Comparison of ENCODE assay signal across 9 mouse cellular contexts in the genomic region with DNA sequence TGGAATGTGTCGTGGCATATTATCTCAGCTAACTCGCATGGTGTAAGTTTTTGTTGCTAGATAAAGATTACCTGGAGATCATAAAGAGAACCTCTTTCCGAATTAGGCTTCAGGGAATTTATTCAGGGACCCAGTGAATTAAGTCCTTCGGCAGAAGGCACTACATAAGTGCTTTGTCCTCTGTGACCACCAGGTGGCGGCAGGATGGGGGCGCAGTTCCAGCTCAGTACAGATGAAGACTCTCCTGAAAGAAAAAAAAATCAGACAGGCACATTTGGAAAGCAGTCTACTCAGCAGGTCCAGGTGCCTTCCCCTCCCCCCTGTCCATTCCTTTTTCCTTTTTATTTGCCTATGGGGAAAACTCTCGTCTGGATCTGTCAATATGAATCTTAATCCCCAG. TPM values are rescaled to one million over a fixed set of nuclear protein-coding genes. Genes with fewer than 3 reads are reported as not detected.
A peak's percentile ranks its signal among the peaks of the same experiment; 100 is the strongest.
DNase-seq lines count a peak whose midpoint lies in the region; ATAC-seq and TF ChIP-seq lines count a peak whose summit lies in the region.
"Had no signal": no experiment of that assay in that cellular context is flagged by ENCODE, and none has a peak within 500 bp of the region (broad histone marks: within the 10 kb centered on the region; RNA-seq: fewer than 3 reads in every experiment).

No protein-coding gene starts in this region.

- no peak overlapping the region for H3K9ac ChIP-seq in ES-E14 (ENCODE audit: insufficient read depth, low read depth, low read length, poor library complexity, severe bottlenecking)
- H3K9ac ChIP-seq in forebrain, postnatal 0 days = no peak overlapping the region
- H3K9ac ChIP-seq in kidney, postnatal 0 days (ENCODE audit: low read depth, low read length) = no peak overlapping the region
- no peak overlapping the region for H3K9ac ChIP-seq in liver, embryonic 14.5 days (replicated peaks)
- H3K9ac ChIP-seq: limb, embryonic 15.5 days had no signal

- H3K27ac ChIP-seq in ES-E14 (ENCODE audit: insufficient read depth, low read depth, low read length, poor library complexity, severe bottlenecking) = no peak overlapping the region
- no peak overlapping the region for H3K27ac ChIP-seq in forebrain, postnatal 0 days (ENCODE audit: low read depth, low read length)
- no peak overlapping the region for H3K27ac ChIP-seq in kidney, postnatal 0 days
- H3K27ac ChIP-seq in liver, embryonic 14.5 days = no peak overlapping the region
- H3K27ac ChIP-seq: limb, embryonic 15.5 days had no signal

- TF ChIP-seq CTCF in forebrain, postnatal 0 days (IDR thresholded peaks at IDR 0.05; ENCODE audit: low read depth) = peak; percentile 90
- TF ChIP-seq CTCF in kidney, postnatal 0 days (IDR thresholded peaks at IDR 0.05; ENCODE audit: low read depth) = peak; percentile 93
- peak; percentile 81 for TF ChIP-seq CTCF in liver, embryonic 14.5 days (IDR thresholded peaks at IDR 0.05; ENCODE audit: low read depth)

- DNase-seq in 416B (ENCODE audit: low read depth) (peak; percentile 57), ES-E14 (ENCODE audit: low read depth, low spot score) (peak; percentile 72)
- DNase-seq in forebrain, postnatal 0 days = peak; percentile 81
- peak; percentile 84 for DNase-seq in kidney, postnatal 0 days (ENCODE audit: low spot score)
- peak in 1 of 3 experiments; percentile 17 for DNase-seq in liver, embryonic 14.5 days (ENCODE audit: low read depth in 3 of 3, low spot score in 3 of 3)
- DNase-seq in retina, postnatal 7 days (ENCODE audit: low read depth, low spot score) = peak; percentile 49
- peak; percentile 5 for DNase-seq in yolk sac, embryonic 10.5 days (ENCODE audit: low spot score)

- H3K4me1 ChIP-seq in ES-E14 (ENCODE audit: control insufficient read depth in 2 of 2, insufficient read depth in 2 of 2, low read length in 2 of 2, poor library complexity in 1 of 2) = peaks cover 0 to 2% of the 10 kb centered on the region in 2 experiments; a peak in 1 of 4 replicates
- H3K4me1 ChIP-seq in forebrain, postnatal 0 days (ENCODE audit: insufficient read depth) = no peaks in the 10 kb centered on the region
- H3K4me1 ChIP-seq in kidney, postnatal 0 days (replicated peaks; ENCODE audit: insufficient read depth, low read length) = no peaks in the 10 kb centered on the region
- H3K4me1 ChIP-seq in liver, embryonic 14.5 days (replicated peaks; ENCODE audit: control insufficient read depth in 2 of 2, insufficient read depth in 2 of 2, low read length in 1 of 2) = peaks cover 0 to 7% of the 10 kb centered on the region in 2 experiments; a peak in 2 of 4 replicates
- H3K4me1 ChIP-seq: limb, embryonic 15.5 days had no signal

- WGBS in forebrain, postnatal 0 days = 8% methylated on average over 7 of the region's 7 CpGs
- WGBS in kidney, postnatal 0 days = 22% methylated on average over 7 of the region's 7 CpGs
- WGBS in liver, embryonic 14.5 days (ENCODE audit: insufficient replicate concordance) = 15% methylated on average over 7 of the region's 7 CpGs

- H3K4me3 ChIP-seq in ES-E14 (ENCODE audit: insufficient read depth in 1 of 2, low read depth in 1 of 2, low read length in 2 of 2, poor library complexity in 1 of 2, severe bottlenecking in 1 of 2) = no peak overlapping the region
- H3K4me3 ChIP-seq in forebrain, postnatal 0 days (ENCODE audit: low read depth, low read length) = no peak overlapping the region
- no peak overlapping the region for H3K4me3 ChIP-seq in kidney, postnatal 0 days (replicated peaks; ENCODE audit: low read depth, low read length)
- no peak overlapping the region for H3K4me3 ChIP-seq in liver, embryonic 14.5 days (ENCODE audit: insufficient read depth in 1 of 2, low read depth in 2 of 2, low read length in 2 of 2)
- H3K4me3 ChIP-seq: limb, embryonic 15.5 days had no signal

- H3K27me3 ChIP-seq in forebrain, postnatal 0 days (ENCODE audit: insufficient read depth, low read length) = no peaks in the 10 kb centered on the region
- no peaks in the 10 kb centered on the region for H3K27me3 ChIP-seq in kidney, postnatal 0 days (ENCODE audit: insufficient read depth, low read length)
- H3K27me3 ChIP-seq in liver, embryonic 14.5 days (ENCODE audit: control insufficient read depth, insufficient read depth, low read length) = no peaks in the 10 kb centered on the region; the same call in 1 of the 2 replicates

- no peak for TF ChIP-seq EP300 in liver, embryonic 14.5 days (IDR thresholded peaks at IDR 0.05; ENCODE audit: low read depth)

- no peak overlapping the region for H3K4me2 ChIP-seq in forebrain, postnatal 0 days (ENCODE audit: low read depth)
- no peak overlapping the region for H3K4me2 ChIP-seq in kidney, postnatal 0 days (ENCODE audit: low read length)
- no peak overlapping the region for H3K4me2 ChIP-seq in liver, embryonic 14.5 days (ENCODE audit: low read depth)
- H3K4me2 ChIP-seq: limb, embryonic 15.5 days had no signal

- ATAC-seq in cerebellum, adult (ENCODE audit: insufficient number of reproducible peaks, low FRiP score, low TSS enrichment) = peak; percentile 58; the same call in 1 of the 2 replicates
- peak; percentile 59 for ATAC-seq in forebrain, postnatal 0 days
- no peak for ATAC-seq in kidney, postnatal 0 days (replicated peaks; ENCODE audit: low FRiP score, low read depth)
- ATAC-seq in liver, embryonic 14.5 days (ENCODE audit: insufficient read depth) = no peak

- H3K36me3 ChIP-seq in ES-E14 (ENCODE audit: control insufficient read depth, insufficient read depth, low read length, poor library complexity, severe bottlenecking) = no peaks in the 10 kb centered on the region
- no peaks in the 10 kb centered on the region for H3K36me3 ChIP-seq in forebrain, postnatal 0 days (ENCODE audit: insufficient read depth)
- H3K36me3 ChIP-seq in kidney, postnatal 0 days (ENCODE audit: insufficient read depth, low read length) = no peaks in the 10 kb centered on the region
- H3K36me3 ChIP-seq in liver, embryonic 14.5 days (replicated peaks; ENCODE audit: control insufficient read depth, insufficient read depth, low read depth) = no peaks in the 10 kb centered on the region
- H3K36me3 ChIP-seq: limb, embryonic 15.5 days had no signal

- in situ Hi-C loops in ES-E14 (cut with MboI; ENCODE audit: low sequenced_read_pairs in 2 of 2, unreplicated experiment in 2 of 2) = no loop called here

- H3K9me3 ChIP-seq in ES-E14 (ENCODE audit: control insufficient read depth, insufficient read depth, low read depth, low read length) = no peaks in the 10 kb centered on the region
- H3K9me3 ChIP-seq in forebrain, postnatal 0 days (ENCODE audit: low read length) = no peaks in the 10 kb centered on the region
- no peaks in the 10 kb centered on the region for H3K9me3 ChIP-seq in kidney, postnatal 0 days (replicated peaks; ENCODE audit: low read length)
- no peaks in the 10 kb centered on the region for H3K9me3 ChIP-seq in liver, embryonic 14.5 days (ENCODE audit: control insufficient read depth, low read length)
- H3K9me3 ChIP-seq: limb, embryonic 15.5 days had no signal

TF ChIP-seq in ES-E14, 5 proteins besides CTCF, POLR2A, EP300 and RAD21:
- peak; percentile 86 for TF ChIP-seq ZNF384 (IDR thresholded peaks at IDR 0.05; ENCODE audit: low read depth, low read length)
- 0 out of 2 replicates have a peak, but pooled peaks have one; percentile 12 for TF ChIP-seq MAFK (IDR thresholded peaks at IDR 0.05; ENCODE audit: insufficient read depth, low read depth, low read length)
- no peak for TF ChIP-seq CHD2 (IDR thresholded peaks at IDR 0.05; ENCODE audit: low read depth, low read length)
- TF ChIP-seq ZC3H11A (IDR thresholded peaks at IDR 0.05; ENCODE audit: borderline replicate concordance, low read depth, low read length) = peak; percentile 14; the same call in 1 of the 2 replicates

RNA-seq across cellular contexts. Expression of a gene that starts 2.9 kb away (rescaled TPM):
- total RNA-seq in ES-E14 (2012; rRNA removed) = 0.90 and 2.4 TPM in 2 replicates
- total RNA-seq in forebrain, postnatal 0 days (2014; rRNA removed) = 0.14 TPM in 1 of 2 replicates, not detected in the other
- polyA plus RNA-seq in forebrain, postnatal 0 days (2015; fragmentation: Nextera tagmentation; extraction: Ambion mirVana) = 0.05 and 0.06 TPM in 2 replicates
- 0.08 TPM in 1 of 2 replicates, not detected in the other for polyA plus RNA-seq in kidney, postnatal 0 days (2015; fragmentation: Nextera tagmentation; extraction: Ambion mirVana)
- polyA plus RNA-seq in liver, embryonic 14.5 days (2012; rRNA removed) = not detected in 2 replicates
- not detected in 2 replicates for polyA plus RNA-seq in liver, embryonic 14.5 days (2014; fragmentation: Nextera tagmentation; extraction: Ambion mirVana)
- polyA plus RNA-seq: limb, embryonic 15.5 days had no signal

RNA-seq across cellular contexts. Expression of a gene that starts 7.9 kb away (rescaled TPM):
- 2.5 and 2.9 TPM in 2 replicates for total RNA-seq in ES-E14 (2012; rRNA removed)
- 3.1 and 4.0 TPM in 2 replicates for total RNA-seq in forebrain, postnatal 0 days (2014; rRNA removed)
- 2.7 and 4.5 TPM in 2 replicates for polyA plus RNA-seq in forebrain, postnatal 0 days (2015; fragmentation: Nextera tagmentation; extraction: Ambion mirVana)
- polyA plus RNA-seq in kidney, postnatal 0 days (2015; fragmentation: Nextera tagmentation; extraction: Ambion mirVana) = 0.28 and 0.66 TPM in 2 replicates
- not detected in 2 replicates for polyA plus RNA-seq in liver, embryonic 14.5 days (2012; rRNA removed)
- not detected in 2 replicates for polyA plus RNA-seq in liver, embryonic 14.5 days (2014; fragmentation: Nextera tagmentation; extraction: Ambion mirVana)

RNA-seq across cellular contexts. Expression of a gene that starts 48.9 kb away (rescaled TPM):
- total RNA-seq in ES-E14 (2012; rRNA removed) = 77.2 and 80.5 TPM in 2 replicates
- total RNA-seq in forebrain, postnatal 0 days (2014; rRNA removed) = 65.5 and 74.3 TPM in 2 replicates
- polyA plus RNA-seq in forebrain, postnatal 0 days (2015; fragmentation: Nextera tagmentation; extraction: Ambion mirVana) = 205 and 223 TPM in 2 replicates
- polyA plus RNA-seq in kidney, postnatal 0 days (2015; fragmentation: Nextera tagmentation; extraction: Ambion mirVana) = 89.6 and 93.1 TPM in 2 replicates
- 18.4 and 28.1 TPM in 2 replicates for polyA plus RNA-seq in liver, embryonic 14.5 days (2012; rRNA removed)
- 44.5 and 45.0 TPM in 2 replicates for polyA plus RNA-seq in liver, embryonic 14.5 days (2014; fragmentation: Nextera tagmentation; extraction: Ambion mirVana)

RNA-seq across cellular contexts. Expression of a gene that starts 59.5 kb away (rescaled TPM):
- total RNA-seq in ES-E14 (2012; rRNA removed) = 17.9 and 18.6 TPM in 2 replicates
- 28.9 and 33.9 TPM in 2 replicates for total RNA-seq in forebrain, postnatal 0 days (2014; rRNA removed)
- 27.2 and 29.6 TPM in 2 replicates for polyA plus RNA-seq in forebrain, postnatal 0 days (2015; fragmentation: Nextera tagmentation; extraction: Ambion mirVana)
- polyA plus RNA-seq in kidney, postnatal 0 days (2015; fragmentation: Nextera tagmentation; extraction: Ambion mirVana) = 23.7 and 24.1 TPM in 2 replicates
- polyA plus RNA-seq in liver, embryonic 14.5 days (2012; rRNA removed) = 4.6 and 8.8 TPM in 2 replicates
- polyA plus RNA-seq in liver, embryonic 14.5 days (2014; fragmentation: Nextera tagmentation; extraction: Ambion mirVana) = 12.9 and 18.0 TPM in 2 replicates

Comparison
In these comparisons a context has a peak if more than half of its experiments do, and no peak if none do; other contexts are left out.
1. ATAC-seq: peak in cerebellum, adult (single experiment) and forebrain, postnatal 0 days (single experiment); none in kidney, postnatal 0 days (single experiment) and liver, embryonic 14.5 days (single experiment).
2. Peak in every context shown above with its lines, with median percentiles within 50 percentile points of each other: CTCF ChIP-seq.